Mouse (Mus musculus): ENCODE results near the gene Arid5a.

Gene Arid5a

GRCm38 (mm10) chr1:36331743-36332142 is 24.2 kb downstream of the Arid5a start:
- DNase-seq, result no peak

- no peak for DNase-seq
These were observed 25.7 kb downstream of the Arid5a start for GRCm38 (mm10) chr1:36332955-36333887.

GRCm38 (mm10) chr1:36342547-36342946 is 35.0 kb downstream of the Arid5a start:
- DNase-seq, result no peak

- DNase-seq, result no peak
These were observed 44.8 kb downstream of the Arid5a start for GRCm38 (mm10) chr1:36352351-36352750.

GRCm38 (mm10) chr1:36356955-36357695 is 49.6 kb downstream of the Arid5a start:
- DNase-seq, result no peak

- DNase-seq, result peak in 1 of 2 experiments; percentile 13
These were observed 60.2 kb downstream of the Arid5a start for GRCm38 (mm10) chr1:36367698-36368097.

GRCm38 (mm10) chr1:36368112-36368968 is 60.8 kb downstream of the Arid5a start:
- peak in 1 of 2 experiments; percentile 76 for DNase-seq

- peak; percentile 93 to 94 for DNase-seq
These were observed 61.6 kb downstream of the Arid5a start, which contains the start of gene Kansl3 for GRCm38 (mm10) chr1:36368969-36369645. Kansl3 (minus strand) TSS chr1:36369181.

- no peak for DNase-seq
These were observed 63.4 kb downstream of the Arid5a start for GRCm38 (mm10) chr1:36370918-36371317.

- DNase-seq, result no peak
These were observed 64.7 kb downstream of the Arid5a start, which contains the start of gene Fer1l5 for GRCm38 (mm10) chr1:36371934-36372845. Fer1l5 (plus strand) TSS chr1:36372291.
